In the genomic region with DNA sequence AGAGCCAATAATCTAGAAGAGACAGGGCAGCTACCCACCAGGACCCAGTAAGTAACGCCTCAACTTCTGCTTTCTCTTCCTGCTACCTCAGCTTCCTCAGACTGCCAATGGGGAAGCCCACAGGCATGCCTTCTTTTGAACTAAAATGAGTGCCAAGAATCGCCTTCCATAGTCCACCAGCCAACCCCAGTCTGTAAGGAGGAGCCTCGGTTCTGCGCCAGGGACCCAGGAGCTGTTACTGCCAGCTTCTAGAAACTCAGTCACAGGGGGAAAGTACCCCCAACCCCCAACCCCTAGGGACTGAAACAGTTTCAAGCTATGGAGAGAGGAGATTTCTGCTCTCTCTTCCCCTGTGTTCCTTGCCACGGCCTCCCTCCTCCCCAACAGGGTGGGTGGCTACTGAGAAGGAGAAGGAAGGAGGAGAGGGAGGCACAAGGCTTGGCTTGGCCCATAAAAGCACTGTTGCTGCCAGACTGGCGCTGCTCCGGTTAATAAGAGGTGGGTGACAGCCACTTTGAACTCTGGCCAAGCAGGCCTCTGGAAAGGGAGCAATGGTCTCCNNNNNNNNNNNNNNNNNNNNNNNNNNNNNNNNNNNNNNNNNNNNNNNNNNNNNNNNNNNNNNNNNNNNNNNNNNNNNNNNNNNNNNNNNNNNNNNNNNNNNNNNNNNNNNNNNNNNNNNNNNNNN, we compare ENCODE assay signal across 1 mouse cellular context.
A peak's percentile ranks its signal among the peaks of the same experiment; 100 is the strongest.
TF ChIP-seq lines count a peak whose summit lies in the region.

No protein-coding gene starts in this region.

TF ChIP-seq in MEL, 35 proteins besides CTCF, POLR2A, EP300 and RAD21 (continued from another document):
- TF ChIP-seq ZC3H11A (IDR thresholded peaks at IDR 0.05; ENCODE audit: low read depth, low read length): no peak
- peak; percentile 52; the same call in 1 of the 2 replicates for TF ChIP-seq NRF1 (IDR thresholded peaks at IDR 0.05; ENCODE audit: insufficient read depth, low read depth, low read length, poor library complexity, severe bottlenecking)
- TF ChIP-seq KAT2A (conservative IDR thresholded peaks at IDR 0.05; ENCODE audit: low read depth, low read length): peak; percentile 56; the same call in 1 of the 2 replicates
- TF ChIP-seq TBP (IDR thresholded peaks at IDR 0.05; ENCODE audit: low read depth, low read length): peak; percentile 75
- no peak; the same call in none of the 2 replicates for TF ChIP-seq NELFE (IDR thresholded peaks at IDR 0.05; ENCODE audit: low read depth, low read length)
- peak; percentile 78; the same call in 1 of the 2 replicates for TF ChIP-seq MAZ (IDR thresholded peaks at IDR 0.05; ENCODE audit: low read depth, low read length)
- TF ChIP-seq ZNF384 (IDR thresholded peaks at IDR 0.05; ENCODE audit: low read depth, low read length): no peak
- TF ChIP-seq SIN3A (IDR thresholded peaks at IDR 0.05; ENCODE audit: low read length): no peak
- TF ChIP-seq E2F4 (IDR thresholded peaks at IDR 0.05; ENCODE audit: borderline replicate concordance, low read depth, low read length): no peak
- TF ChIP-seq GABPA (IDR thresholded peaks at IDR 0.05; ENCODE audit: low read depth, low read length): no peak
- TF ChIP-seq UBTF (IDR thresholded peaks at IDR 0.05; ENCODE audit: borderline replicate concordance, insufficient read depth, low read depth, low read length): no peak
- 0 out of 2 replicates have a peak, but pooled peaks have one; percentile 25 for TF ChIP-seq RCOR1 (IDR thresholded peaks at IDR 0.05; ENCODE audit: low read depth, low read length)
- peak; percentile 26; the same call in 1 of the 2 replicates for TF ChIP-seq MAFK (IDR thresholded peaks at IDR 0.05; ENCODE audit: borderline replicate concordance, low read depth, low read length)
- TF ChIP-seq HCFC1 (IDR thresholded peaks at IDR 0.05; ENCODE audit: low read depth, low read length): peak; percentile 80
- peak; percentile 38; the same call in 1 of the 2 replicates for TF ChIP-seq MAX (IDR thresholded peaks at IDR 0.05; ENCODE audit: low read length)
- no peak for TF ChIP-seq USF2 (IDR thresholded peaks at IDR 0.05; ENCODE audit: borderline replicate concordance in 1 of 2, insufficient read depth in 1 of 2, low read depth in 1 of 2, low read length in 2 of 2)
- TF ChIP-seq MYC (IDR thresholded peaks at IDR 0.05; ENCODE audit: low read depth, low read length): no peak
- TF ChIP-seq GATA1 (IDR thresholded peaks at IDR 0.05; ENCODE audit: low read depth, low read length): no peak
- TF ChIP-seq USF1 (IDR thresholded peaks at IDR 0.05; ENCODE audit: low read depth, low read length): no peak
- no peak for TF ChIP-seq CHD2 (IDR thresholded peaks at IDR 0.05; ENCODE audit: low read length)
- TF ChIP-seq ELF1 (IDR thresholded peaks at IDR 0.05; ENCODE audit: low read depth, low read length): peak; percentile 83
- TF ChIP-seq SMC3 (IDR thresholded peaks at IDR 0.05; ENCODE audit: low read depth, low read length): 0 out of 2 replicates have a peak, but pooled peaks have one; percentile 7
- TF ChIP-seq ZMIZ1 (IDR thresholded peaks at IDR 0.05; ENCODE audit: low read depth, low read length): no peak
- TF ChIP-seq ETS1 (IDR thresholded peaks at IDR 0.05; ENCODE audit: low read depth, low read length): 0 out of 2 replicates have a peak, but pooled peaks have one; percentile 24
- 0 out of 2 replicates have a peak, but pooled peaks have one; percentile 14 for TF ChIP-seq MXI1 (IDR thresholded peaks at IDR 0.05; ENCODE audit: low read depth, low read length)
- TF ChIP-seq BHLHE40 (IDR thresholded peaks at IDR 0.05; ENCODE audit: borderline replicate concordance, low read depth, low read length): peak; percentile 6; the same call in 1 of the 2 replicates
- TF ChIP-seq TCF12 (IDR thresholded peaks at IDR 0.05; ENCODE audit: low read depth, low read length): 0 out of 2 replicates have a peak, but pooled peaks have one; percentile 35
- no peak for TF ChIP-seq TAL1 (IDR thresholded peaks at IDR 0.05; ENCODE audit: low read length)
- no peak for TF ChIP-seq CHD1 (IDR thresholded peaks at IDR 0.05; ENCODE audit: low read depth, low read length)
- TF ChIP-seq MEF2A (IDR thresholded peaks at IDR 0.05; ENCODE audit: extremely low read depth, insufficient replicate concordance, low read depth, low read length, poor library complexity, severe bottlenecking): no peak
